Comparison of ENCODE assay signal across 14 mouse cellular contexts in the genomic region with DNA sequence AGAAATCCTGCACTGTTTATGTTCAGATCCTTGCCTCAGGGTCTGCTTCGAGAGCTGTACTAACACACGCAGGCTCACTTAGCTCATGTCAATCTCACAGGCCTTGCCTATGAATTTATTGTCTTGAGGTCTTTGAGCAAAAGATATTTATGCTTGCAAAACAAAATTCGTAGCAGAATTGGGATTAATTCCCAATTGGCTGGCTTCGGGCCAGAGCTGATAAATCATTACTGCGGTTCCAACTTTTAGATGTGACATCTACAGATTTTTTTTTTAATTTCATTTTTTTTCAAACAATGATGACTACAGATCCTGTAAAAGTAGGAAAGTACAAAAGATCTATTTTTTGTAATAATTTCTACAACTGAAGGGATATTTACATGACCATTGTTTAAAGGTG.
DNase-seq lines count a peak whose midpoint lies in the region; TF ChIP-seq lines count a peak whose summit lies in the region.
"Had no signal": no experiment of that assay in that cellular context is flagged by ENCODE, and none has a peak within 500 bp of the region (broad histone marks: within the 10 kb centered on the region; RNA-seq: fewer than 3 reads in every experiment).

No protein-coding gene starts in this region.

- DNase-seq in adrenal gland, postnatal 14 days, result peak; percentile 40
- no peak for DNase-seq in adrenal gland, adult 18-20 months (ENCODE audit: low spot score in 2 of 2)
- peak; percentile 29 to 35 for DNase-seq in cerebellum, postnatal 14 days
- DNase-seq in cerebellum, adult 8-10 months, result no peak
- peak; percentile 68 to 70 for DNase-seq in kidney, postnatal 4 days
- no peak for DNase-seq in kidney, adult 2 months
- DNase-seq: forebrain, postnatal 0 days; gastrocnemius, adult 2 months; gastrocnemius, postnatal 14 days; heart, adult 11 months had no signal

- H3K27me3 ChIP-seq in kidney, adult 2 months (replicated peaks; ENCODE audit: control insufficient read depth, insufficient read depth, low read length), result no peaks in the 10 kb centered on the region
- H3K27me3 ChIP-seq: embryonic facial prominence, embryonic 12.5 days; embryonic facial prominence, embryonic 15.5 days; hindbrain, embryonic 12.5 days; hindbrain, embryonic 15.5 days had no signal

- TF ChIP-seq CTCF in kidney, adult 2 months (conservative IDR thresholded peaks at IDR 0.05; ENCODE audit: insufficient read depth, insufficient read length, low read depth, low read length), result no peak

- H3K27ac ChIP-seq in kidney, adult 2 months (ENCODE audit: insufficient read depth, low read depth, low read length), result no peak overlapping the region
- H3K27ac ChIP-seq: embryonic facial prominence, embryonic 12.5 days; embryonic facial prominence, embryonic 15.5 days; gastrocnemius, adult 2 months; hindbrain, embryonic 12.5 days; hindbrain, embryonic 15.5 days had no signal

- H3K36me3 ChIP-seq in kidney, adult 2 months (ENCODE audit: control insufficient read depth, insufficient read depth, low read length), result no peaks in the 10 kb centered on the region
- H3K36me3 ChIP-seq: embryonic facial prominence, embryonic 12.5 days; embryonic facial prominence, embryonic 15.5 days; hindbrain, embryonic 12.5 days; hindbrain, embryonic 15.5 days had no signal

- no peaks in the 10 kb centered on the region for H3K4me1 ChIP-seq in kidney, adult 2 months (ENCODE audit: control insufficient read depth, insufficient read depth, low read length)

- no peak for TF ChIP-seq POLR2A in kidney, adult 2 months (IDR thresholded peaks at IDR 0.05; ENCODE audit: low read depth, low read length)

- no peak overlapping the region for H3K4me3 ChIP-seq in kidney, adult 2 months (ENCODE audit: insufficient read depth, low read depth, low read length)
- H3K4me3 ChIP-seq: embryonic facial prominence, embryonic 12.5 days; embryonic facial prominence, embryonic 15.5 days; gastrocnemius, adult 2 months; hindbrain, embryonic 12.5 days; hindbrain, embryonic 15.5 days had no signal

- WGBS in kidney, adult 2 months, result 76% methylated on average over 5 of the region's 5 CpGs

Comparison
In these comparisons a context has a peak if more than half of its experiments do, and no peak if none do; other contexts are left out.
1. DNase-seq: peak in adrenal gland, postnatal 14 days (single experiment), cerebellum, postnatal 14 days (2 of 2) and kidney, postnatal 4 days (2 of 2); none in adrenal gland, adult 18-20 months (0 of 2), cerebellum, adult 8-10 months (single experiment) and kidney, adult 2 months (single experiment).